Mouse (Mus musculus) left cerebral cortex, postnatal 36 days (tissue): ENCODE measurements around the gene Kif9. TPM values are rescaled to one million over a fixed set of nuclear protein-coding genes. Genes with fewer than 3 reads are reported as not detected.

Experiments
- DNase-seq, 2 experiments: peaks; one replicate each; pipeline ENCODE4 v3.0.0; 2021 to 2022; ENCODE audit warnings: low spot score in 2 of 2, mixed read lengths in 1 of 2
- intact Hi-C: fragments of 180-260 bp; cut with DNase I; formaldehyde crosslinking; loops from one replicate; pipeline ENCODE4 v1.15.1; 2025
- total RNA-seq, 2 experiments: library from RNA; stranded (reverse); gene quantifications; 2 replicates each; pipeline ENCODE4 v1.2.3; 2021

Gene Kif9
- total RNA-seq = 1 to 10 TPM; 3.2 to 3.9 TPM

GRCm38 (mm10) chr9:110476124-110477091, at the start of gene Kif9, which contains the start of gene Klhl18:
Gene Kif9 (plus strand): TSS chr9:110476958.
Gene Klhl18 (minus strand): TSS chr9:110476694.
- intact Hi-C loops = loop anchor here (1.0 to 5.0 kb wide), 2 partner anchors 56 to 64 kb away; partner anchors contain the start of gene Setd2

DNA sequence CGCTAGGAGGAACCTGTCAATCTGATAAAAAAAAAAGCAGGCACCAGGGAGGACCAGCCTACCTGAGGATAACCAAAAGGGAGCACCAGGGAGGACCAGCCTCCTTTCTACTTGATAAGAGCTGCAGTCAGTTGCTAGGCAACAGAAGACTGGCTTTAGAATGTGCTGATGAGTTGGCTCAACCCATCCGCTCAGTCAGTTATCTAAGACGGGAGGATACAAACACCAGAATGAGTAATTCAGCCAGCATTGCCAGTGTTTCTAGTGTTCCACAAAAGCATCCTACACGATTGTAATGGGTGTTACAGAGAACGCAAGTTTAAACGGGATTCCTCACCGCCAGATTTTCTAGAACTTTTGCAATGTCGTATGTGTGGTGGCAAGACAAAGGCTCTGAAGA, 45.5 kb upstream of the Kif9 start:
- intact Hi-C loops = no loop called here
- peak; percentile 16 to 24 for DNase-seq

More at GRCm38 (mm10) chr9:110476124-110477091, at the start of gene Kif9, which contains the start of gene Klhl18:
- peak; percentile 99 to 100 for DNase-seq

DNA sequence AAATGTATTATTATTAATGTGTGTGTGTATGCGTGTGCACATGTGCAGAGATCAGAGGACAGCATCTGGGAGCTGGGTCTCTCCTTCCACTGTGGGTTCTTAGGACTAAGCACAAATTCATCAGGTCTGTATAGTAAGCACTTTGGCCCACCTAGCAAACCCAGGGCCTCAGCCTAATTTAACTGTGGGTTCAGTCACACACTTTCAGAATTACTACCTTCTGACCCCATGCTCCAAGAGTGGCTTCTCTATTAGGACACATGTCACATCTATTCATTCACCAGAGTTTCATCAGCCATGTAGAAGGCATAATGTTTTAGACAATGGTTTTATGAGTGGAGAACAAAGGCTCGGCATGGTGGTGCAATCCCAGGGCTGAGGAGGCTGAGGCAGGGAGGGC, 43.7 kb upstream of the Kif9 start:
- intact Hi-C loops = no loop called here
- no peak for DNase-seq

- DNase-seq = no peak
- intact Hi-C loops = no loop called here
Observed at GRCm38 (mm10) chr9:110436041-110436440, 40.7 kb upstream of the Kif9 start.

DNA sequence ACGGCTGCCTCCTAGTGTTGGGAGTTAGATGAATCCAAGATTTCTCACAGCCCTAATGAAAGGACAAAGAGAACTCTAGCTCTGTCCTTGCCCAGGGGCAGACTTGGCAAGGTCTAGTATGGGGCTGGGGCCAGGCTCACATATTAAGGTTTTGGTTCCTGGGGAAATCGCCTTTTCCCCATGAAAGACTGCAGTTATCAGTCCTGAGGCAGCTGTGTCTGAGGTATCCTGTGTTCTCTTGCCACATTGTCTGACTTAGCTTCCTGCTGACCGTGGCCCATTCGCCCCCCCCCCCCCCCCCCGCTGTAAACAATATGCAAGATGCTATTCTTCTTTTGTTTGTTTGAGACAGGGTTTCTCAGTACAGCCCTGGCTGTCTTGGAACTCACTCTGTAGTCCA, 36.7 kb upstream of the Kif9 start:
- intact Hi-C loops = no loop called here
- DNase-seq = no peak

DNA sequence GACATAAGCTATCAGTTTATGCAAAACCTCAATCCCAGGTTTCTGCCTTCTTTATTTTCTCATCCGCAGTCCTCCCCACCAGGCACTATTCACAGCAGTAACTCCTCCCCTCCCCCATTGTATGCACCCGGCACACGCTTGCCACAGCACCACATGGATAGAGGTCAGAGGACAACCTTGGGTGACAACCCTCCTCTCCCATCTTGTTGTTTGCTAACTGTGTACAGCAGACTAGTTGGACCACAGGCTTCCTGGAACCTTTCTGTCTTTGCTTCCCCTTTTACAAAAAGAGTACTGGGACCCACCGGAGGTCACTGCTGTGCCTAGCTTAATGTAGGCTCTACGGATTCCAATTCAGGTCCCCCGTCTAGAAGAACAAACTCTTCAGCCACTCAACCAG, 36.2 kb upstream of the Kif9 start:
- intact Hi-C loops = no loop called here
- DNase-seq = no peak

GRCm38 (mm10) chr9:110448356-110448755, 28.4 kb upstream of the Kif9 start:
- intact Hi-C loops = no loop called here
- no peak for DNase-seq

DNA sequence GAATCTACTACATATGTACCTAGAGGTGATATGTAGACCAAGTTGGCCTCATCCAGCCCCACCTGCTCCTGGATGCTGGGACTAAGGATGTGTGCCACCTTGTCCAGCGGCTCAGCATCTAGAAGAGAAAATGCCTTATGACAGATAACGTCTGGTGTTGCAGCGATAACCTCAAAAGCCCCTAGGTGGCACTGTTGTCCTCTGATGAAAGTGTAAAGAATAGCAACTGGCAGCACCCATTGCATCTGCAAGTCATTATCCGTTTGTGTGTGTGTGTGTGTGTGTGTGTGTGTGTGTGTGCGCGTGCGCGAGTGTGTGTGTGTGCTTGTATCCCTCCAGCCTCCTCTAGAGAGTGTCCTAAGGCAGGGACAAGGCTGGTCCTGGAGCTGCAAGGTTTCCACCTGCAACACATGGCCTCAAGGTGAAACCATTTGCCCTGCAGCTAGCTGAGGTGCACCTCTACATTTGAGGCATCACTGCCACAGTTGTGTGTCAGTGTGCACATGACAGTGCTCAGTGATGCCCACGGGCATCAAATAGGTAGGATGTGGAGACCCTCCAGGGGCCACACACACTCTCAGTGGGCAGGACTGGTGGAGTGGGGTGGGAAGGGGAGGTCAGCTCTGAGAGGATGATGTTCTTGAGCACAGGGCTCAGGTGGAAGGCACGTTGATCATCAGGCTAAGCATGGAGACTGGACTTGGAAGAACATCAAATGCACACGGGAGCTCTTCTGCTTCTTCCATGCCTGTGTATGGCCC, 27.7 kb upstream of the Kif9 start:
- peak; percentile 57 to 70 for DNase-seq
- intact Hi-C loops = no loop called here

DNA sequence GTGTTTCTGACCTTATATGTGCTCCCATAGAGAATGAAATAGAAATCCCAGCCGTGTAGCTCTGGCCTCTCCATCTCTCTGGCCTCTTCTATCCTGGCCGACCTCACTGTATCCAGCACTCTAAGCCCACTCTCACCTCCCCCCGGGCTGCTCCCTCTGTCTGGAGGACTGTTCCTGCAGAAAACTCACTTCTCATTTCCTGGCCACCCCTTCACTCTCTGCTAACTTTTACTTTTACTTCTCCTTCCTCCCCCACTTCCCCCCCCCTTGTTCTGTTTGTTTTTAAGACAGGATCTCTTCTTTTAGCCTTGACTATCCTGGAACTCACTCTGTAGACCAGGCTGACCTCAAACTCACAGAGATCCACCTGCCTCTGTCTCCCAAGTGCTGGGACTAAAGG, 24.2 kb upstream of the Kif9 start:
- intact Hi-C loops = no loop called here
- no peak for DNase-seq

GRCm38 (mm10) chr9:110457926-110458325, 18.8 kb upstream of the Kif9 start:
- no peak for DNase-seq
- intact Hi-C loops = no loop called here

DNA sequence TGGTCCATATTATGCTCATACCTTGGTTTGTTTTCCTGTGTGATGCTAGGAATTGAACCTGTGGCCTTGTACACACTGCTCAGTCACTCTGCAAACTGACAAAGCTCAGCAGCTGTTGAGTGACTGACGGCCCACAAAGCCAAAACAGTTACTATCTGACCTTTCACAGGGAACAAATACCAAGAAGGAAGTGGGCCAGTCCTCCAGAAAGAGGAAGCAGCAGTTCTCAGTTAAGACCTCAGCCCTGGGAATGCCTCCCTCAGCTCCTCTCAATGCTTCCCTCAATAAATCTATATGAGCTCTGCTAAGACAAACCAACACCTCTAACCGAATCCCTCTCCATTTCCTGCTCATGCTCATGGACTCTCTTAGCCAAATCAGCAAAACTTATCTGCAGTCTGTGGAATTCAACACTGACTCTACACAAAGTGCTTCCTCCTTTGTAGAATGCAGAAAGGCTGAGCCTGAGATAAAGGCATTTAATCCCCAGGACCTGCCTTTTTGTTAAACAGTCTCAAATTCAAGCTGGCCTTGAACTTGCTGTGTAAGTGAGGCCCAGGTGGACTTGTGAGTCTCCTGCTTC, 17.5 kb upstream of the Kif9 start:
- intact Hi-C loops = no loop called here
- DNase-seq = no peak

DNA sequence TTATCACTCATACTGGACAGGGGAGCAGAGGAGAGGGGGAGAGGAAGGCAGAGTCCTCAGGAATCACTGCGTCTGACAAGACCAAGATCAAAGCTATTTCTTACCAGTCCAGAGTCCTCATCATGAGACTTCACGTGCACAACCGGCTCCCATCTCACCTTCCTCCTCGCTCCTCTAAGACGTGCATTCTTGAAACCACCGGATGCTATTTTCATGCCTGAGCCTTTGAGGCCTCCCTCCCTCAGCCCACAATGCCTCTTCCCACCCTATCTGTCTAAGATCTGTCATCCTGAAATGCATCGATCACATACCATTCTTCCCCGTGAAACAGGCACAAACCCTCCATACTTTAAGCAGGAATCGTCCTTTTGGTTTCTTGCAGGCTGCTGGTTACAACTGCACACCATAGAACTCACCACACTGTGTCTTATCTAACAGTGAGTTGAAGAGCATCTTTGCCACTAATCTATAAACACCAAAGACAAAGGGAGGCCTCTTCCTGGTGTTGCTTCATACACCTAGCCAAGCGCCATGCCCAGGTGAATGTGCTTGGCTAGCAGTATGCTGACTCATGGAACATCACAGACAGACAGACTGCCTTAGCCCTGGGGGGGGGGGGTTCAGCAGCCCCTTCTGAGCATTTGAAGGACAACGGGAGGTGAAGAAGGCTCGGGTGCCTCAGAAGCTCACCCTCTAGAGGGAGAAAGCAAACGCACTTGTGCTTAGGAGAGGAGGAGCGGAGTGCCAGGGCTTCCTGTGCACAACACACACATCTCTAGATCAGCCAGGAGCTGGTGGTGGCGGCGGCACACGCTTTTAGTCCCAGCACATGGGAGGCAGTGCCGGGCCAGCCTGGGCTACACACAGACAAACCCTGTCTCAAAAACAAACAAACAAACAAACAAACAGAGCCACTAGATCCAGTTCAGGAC, 15.6 kb upstream of the Kif9 start:
- intact Hi-C loops = no loop called here
- DNase-seq = no peak

DNA sequence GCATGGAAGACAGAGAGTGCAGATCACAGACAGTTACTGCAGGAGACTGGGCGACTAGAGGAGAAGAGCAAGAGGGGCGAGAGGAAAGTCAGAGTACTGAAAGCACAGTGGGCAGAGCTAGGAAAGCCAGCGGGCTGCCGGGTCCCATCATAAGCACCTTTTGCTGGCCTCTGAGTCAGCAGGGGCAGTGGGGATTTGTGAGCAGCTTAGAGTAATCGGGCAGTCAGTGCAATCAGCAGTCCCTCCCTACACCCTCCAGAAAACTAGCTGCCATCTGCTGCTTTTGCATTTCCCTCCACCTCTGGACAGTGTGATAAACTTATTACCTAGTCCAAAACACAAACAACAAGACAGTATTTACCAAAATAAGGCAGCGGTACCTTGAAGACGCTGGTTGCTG, 14.4 kb upstream of the Kif9 start:
- intact Hi-C loops = no loop called here
- no peak for DNase-seq

GRCm38 (mm10) chr9:110463983-110464591, 12.7 kb upstream of the Kif9 start:
- intact Hi-C loops = no loop called here
- DNase-seq = no peak

- intact Hi-C loops = no loop called here
- DNase-seq = no peak
Observed at GRCm38 (mm10) chr9:110465336-110465735, 11.4 kb upstream of the Kif9 start.

GRCm38 (mm10) chr9:110466179-110466578, 10.6 kb upstream of the Kif9 start:
- intact Hi-C loops = no loop called here
- DNase-seq = no peak

GRCm38 (mm10) chr9:110477951-110478350, 1.2 kb downstream of the Kif9 start:
- DNase-seq = no peak
- intact Hi-C loops = loop anchor here (5.0 kb wide), 1 partner anchor 66 kb away; no protein-coding TSS in a partner anchor

DNA sequence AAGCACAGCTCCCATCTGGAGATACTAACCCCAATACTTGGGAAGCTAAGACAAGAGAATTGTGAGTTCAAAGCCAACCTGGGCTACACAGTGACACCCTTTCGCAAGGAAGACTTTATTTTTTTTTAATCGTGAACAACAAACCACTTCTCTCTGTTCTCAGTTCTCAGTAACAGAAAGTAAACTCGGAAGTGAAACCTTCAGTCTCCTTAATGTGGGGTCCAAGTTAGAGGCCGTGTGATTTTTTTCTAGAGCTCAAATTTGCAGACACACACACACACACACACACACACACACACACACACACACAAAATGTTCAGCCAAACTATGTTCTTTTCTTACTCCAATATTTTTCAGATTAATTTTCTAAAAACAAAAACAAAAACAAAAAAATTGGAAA, 1.9 kb downstream of the Kif9 start:
- no peak for DNase-seq
- intact Hi-C loops = loop anchor here (5.0 kb wide), 1 partner anchor 66 kb away; no protein-coding TSS in a partner anchor

DNA sequence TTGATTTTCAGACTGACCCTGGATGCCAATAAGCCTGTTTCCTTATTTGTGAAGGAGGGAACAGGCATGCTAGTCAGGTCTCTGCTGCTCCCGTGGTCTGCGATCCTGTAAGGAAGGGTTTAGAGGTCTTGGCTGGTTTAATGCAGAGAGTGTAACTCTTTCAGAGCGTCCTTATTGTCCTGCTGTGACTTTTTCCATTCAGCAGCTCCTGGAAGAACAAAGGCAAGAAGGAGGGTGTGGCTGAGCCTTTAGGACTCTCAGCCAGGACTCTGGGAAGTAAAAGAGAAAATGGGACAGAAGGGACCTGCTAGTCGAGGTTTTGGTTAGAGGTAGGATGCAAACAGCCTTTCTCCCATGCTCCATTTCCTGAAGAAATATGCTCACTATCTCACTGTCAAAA, 12.1 kb downstream of the Kif9 start:
- DNase-seq = no peak
- intact Hi-C loops = no loop called here
